Mouse (Mus musculus): ENCODE measurements around the gene Dmrt1.
"Not testable (repeated sequence)": the region's sequence is repeated elsewhere in the genome, so short reads cannot be mapped to it uniquely, and the experiment has no call there.

The Dmrt1 gene

DNA sequence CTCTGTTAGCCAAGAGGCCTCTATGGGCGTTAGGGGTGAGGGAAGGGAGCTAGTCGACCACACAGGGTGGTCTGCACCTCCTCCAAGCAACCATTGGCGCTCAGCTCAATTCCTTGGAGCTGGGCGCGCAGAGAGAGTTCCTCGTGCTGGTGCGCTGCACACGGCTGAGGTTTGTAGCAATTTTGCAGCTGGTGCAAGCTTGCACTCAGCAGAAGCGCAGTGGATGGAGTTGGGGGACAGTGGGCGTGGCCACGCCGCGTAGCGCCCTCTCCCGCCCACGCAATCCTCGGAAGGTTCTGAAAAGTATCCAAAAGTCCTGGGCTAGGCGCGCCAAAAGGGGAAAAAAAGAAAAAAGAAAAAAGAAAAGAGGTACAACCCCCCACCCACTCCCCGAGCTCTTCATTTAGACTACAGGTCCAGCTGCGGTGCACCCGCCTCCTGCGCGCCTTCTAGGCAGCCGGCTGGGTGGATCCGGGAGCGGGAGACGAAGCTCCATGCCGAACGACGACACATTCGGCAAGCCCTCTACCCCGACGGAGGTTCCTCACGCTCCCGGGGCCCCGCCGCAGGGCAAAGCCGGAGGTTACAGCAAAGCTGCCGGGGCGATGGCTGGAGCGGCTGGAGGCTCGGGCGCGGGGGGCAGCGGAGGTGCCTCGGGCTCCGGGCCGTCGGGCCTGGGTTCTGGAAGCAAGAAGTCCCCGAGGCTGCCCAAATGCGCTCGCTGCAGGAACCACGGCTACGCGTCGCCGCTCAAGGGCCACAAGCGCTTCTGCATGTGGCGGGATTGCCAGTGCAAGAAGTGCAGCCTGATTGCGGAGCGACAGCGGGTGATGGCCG, at the start of gene Dmrt1:
Gene Dmrt1, plus strand, starts transcription at position 259 of the 837 bp plus-strand sequence.
- no peak for DNase-seq (ENCODE audit: low spot score)

DNA sequence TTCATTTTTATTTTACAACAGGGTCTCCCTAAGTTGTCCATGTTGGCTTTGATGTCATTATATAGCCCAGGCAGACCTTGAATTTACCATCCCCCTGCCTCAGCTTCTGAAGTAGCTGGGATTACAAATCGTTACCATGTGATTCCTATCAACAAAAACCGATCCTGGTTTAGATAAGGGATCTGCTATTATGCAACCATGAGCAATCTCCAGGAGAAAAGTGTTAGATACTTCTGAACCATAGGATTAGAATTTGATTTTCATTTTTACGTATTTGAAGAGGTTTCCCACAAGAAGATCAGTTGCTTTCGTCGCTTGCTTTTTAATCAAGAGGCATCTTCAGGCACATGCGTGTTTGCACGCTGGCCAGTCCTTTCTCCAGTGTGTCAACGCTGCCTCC, 44.7 kb upstream of the Dmrt1 start:
- no peak for DNase-seq (ENCODE audit: low spot score)

DNA sequence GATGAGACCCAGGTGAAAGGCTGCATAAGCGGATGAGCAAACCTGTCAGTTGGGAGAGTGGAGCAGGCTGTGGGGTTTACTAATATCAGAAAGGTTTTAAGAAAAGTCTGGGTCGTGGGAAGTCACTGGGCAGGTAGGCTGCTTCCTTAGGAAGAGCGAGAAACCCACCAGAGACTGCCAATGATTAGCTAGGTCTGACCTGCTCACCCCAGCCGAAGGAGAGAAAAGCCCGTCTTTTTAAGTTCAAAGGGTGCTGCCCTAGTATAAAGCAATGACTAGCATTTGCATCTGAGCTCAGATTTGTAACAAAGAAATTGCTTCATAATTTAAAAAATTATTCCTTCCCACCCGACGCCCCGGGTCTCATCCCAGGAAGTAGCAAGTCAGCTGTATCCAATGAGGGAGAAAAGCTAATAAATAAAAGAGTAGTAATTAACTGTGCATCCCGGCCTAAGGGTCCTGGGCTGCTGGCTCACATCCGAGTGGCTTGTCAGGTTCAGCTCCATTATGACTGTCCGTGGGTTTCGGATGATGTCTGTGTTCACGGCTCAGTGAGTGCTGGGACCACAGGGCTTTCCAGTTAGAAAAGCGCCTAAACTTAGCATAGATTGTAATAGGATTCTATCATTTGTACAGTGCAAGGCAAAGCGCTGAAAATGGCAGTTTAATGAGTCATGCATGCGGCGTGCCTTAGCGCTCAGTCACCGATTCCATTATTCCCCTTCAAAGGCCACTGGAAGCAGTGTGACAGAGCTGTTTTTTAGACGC, 43.7 kb upstream of the Dmrt1 start:
- no peak for DNase-seq (ENCODE audit: low spot score)

DNA sequence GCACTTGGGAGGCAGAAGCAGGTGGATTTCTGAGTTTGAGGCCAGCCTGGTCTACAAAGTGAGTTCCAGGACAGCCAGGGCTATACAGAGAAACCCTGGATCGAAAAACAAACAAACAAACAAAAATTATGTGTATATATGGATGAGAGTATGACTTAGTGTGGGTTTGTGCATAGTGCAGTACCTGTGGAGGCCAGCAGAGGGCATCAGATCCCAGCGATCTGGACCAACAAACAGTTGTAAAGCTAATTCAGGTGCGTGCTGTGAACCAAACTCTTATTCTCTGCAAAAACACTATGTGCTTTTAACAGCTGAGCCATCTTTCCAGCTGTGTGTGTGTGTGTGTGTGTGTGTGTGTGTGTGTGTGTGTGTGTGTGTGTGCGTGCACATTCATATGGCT, 29.6 kb upstream of the Dmrt1 start:
- not testable (repeated sequence) for DNase-seq (ENCODE audit: low spot score)

DNA sequence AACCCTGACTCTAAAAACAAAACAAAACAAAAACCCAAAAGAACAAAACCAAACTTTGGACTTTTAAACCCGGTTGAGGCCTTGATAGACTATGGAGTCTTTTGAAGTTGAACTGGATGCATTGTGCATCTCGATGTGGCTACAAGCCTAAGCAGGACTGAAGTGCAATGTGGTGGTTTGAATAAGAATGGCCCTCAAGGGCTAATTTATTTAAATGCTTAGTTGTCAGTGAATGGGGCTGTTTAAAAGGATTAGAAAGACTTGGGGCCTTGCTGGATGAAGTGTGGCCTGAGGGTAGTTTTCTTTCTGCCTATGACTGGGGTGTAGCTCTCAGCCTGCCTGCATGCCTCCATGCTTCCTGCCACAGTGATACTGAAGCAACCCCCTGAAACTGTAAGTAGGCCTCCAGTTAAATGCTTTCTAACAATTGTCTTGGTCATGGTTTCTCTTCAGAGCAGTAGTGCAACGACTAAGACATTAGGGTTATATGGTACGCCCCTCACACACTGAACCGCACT, 26.2 kb upstream of the Dmrt1 start:
- no peak for DNase-seq (ENCODE audit: low spot score)

DNA sequence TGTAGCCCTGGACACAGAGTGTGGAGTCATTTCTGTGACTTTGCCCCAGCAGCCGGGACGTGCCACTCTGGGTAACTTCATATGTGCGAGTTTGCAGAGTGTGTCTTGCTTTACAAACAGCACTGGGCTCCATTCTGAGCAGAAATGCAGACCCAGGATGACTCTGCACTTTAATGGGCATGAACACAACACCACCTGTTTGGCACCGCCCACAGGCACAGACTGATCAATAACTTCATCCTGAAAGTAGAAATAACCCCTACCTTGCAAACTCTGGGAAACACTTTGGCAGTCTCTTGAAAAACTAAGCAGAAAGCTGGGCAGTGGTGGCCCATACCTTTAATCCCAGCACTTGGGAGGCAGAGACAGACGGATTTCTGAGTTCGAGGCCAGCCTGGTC, 24.6 kb upstream of the Dmrt1 start:
- DNase-seq (ENCODE audit: low spot score): no peak

DNA sequence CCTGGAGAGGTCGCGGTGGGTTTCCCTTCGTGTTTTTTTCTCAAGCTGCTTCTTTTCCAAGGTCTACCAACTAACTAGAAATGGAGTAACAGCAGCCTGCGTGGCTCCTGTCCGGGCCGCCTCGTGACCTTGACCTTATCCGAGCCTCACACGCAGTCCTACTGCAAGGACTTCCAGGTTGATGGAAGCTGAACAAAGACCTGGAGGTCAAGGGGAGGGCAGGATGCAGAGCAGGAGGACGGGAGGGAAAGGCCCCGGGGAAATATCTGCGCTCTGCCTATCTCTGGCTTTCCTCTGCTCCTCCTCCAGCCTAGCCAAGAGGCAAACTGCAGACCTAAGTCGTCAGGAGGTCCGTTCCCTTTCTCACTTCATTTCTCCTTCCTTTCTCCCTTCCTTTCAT, 18.9 kb upstream of the Dmrt1 start:
- no peak for DNase-seq (ENCODE audit: low spot score)

DNA sequence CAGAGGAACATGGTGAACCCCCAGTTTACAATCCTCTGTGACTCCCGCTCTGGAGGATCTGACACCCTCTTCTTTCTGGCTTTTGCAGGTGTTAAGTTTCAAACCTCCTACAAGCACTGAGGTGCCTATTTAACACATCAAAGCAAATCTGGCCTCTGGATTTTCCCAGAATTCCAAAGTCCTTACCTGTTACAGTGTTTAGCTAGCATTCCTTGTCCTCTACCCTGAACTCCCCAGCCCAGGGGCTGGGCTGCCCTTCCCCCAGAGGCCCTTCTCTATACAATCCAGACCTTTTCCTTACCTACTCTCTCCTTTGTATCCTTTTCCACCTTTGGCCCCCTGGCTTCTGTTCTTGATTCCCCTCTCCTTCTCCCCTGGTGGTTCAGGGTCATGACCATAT, 18.1 kb upstream of the Dmrt1 start:
- DNase-seq (ENCODE audit: low spot score): no peak

DNA sequence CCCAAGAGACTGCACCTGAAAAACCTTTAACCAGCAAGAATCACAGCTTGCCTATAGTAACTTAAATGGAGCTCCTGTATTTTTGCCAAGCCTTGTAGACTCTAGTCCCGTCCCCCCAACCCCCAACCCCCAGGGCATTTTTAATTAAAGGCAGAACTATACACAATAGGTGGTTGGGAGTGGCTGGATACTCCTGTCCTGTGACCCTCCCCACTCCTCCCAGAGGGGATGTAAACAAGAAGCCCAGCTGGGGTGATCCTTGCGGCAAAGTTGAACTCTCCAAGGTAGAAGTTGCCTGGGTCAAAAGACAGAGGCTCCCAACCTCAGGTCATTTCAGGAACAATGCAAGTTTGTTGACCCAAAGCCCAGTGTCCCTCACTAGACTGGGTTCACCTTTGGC, 16.9 kb upstream of the Dmrt1 start:
- DNase-seq (ENCODE audit: low spot score): no peak

DNA sequence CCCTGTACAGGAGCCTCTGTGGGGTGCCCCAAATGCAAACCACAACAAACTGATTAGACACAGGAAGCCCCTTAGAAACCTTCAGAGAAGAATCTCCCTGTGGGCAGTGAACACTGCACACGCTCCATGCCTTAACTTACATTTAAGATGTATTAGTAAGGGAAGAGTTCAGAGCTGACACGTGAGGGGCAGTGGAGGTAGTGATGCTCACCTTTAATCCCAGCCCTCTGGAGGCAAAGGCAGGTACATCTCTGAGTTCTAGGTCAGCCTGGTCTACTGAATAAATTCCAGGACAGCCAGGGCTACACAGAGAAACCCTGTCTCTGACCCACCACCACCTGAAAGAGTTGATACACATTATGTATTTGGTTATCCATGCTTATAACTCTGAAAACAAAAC, 15.9 kb upstream of the Dmrt1 start:
- DNase-seq (ENCODE audit: low spot score): no peak

DNA sequence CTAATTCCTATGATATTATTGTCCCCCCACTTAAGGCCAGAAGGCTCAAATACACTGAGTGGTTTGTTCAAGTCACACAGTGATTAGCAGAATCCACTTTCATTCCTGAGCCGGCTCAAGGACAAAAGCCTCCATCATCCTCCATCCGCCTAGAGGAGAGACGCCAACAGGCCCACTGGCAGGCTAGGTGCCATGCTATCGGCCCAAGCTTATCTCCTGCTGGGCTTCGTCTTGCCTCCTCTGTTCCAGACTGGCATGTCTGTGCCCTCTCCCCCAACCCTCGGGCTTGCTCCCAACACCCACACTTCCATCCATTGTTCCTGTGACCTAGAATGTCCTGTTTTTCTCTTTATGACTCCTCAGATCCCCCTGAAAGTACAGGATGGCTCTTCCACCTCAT, 8.0 kb upstream of the Dmrt1 start:
- no peak for DNase-seq (ENCODE audit: low spot score)

DNA sequence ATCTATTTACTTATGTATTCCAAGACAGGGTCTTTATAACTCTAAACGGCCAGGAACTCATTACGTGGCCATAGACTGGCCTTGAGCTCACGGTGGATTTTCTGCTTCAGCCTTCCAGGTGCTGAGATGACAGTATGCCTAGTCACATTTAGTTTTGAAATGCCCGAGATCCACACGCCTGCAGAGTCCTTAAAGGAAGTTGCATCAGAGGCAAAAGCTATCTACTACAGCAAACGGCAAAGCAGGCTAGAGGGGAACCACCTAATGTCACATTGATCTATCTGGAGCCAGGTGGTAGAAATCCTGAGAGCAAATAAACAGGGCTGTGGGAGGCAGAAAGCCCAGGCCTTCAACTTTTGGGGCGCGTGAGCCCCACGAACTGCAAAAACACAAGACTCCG, 540 bp upstream of the Dmrt1 start:
- DNase-seq (ENCODE audit: low spot score): no peak

DNA sequence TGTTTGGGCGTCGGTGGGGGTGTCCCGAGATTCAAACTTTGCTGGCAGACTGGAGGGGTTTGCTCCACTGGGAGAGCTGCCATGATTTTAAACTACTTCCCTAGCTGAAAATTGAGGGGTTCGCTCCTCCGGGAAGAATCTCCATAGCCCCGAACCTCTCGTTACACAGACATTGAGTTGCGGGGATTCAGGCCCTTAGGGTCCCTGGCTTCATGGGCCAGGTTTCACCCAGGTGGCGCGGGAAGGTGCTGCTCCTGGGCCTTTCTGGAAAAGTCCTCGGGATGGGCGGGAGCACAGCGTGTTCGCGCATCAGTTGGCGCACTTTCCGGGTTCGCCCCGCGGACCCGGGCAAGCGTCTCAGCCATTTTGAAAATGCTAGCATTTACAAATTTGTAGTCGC, 1.2 kb downstream of the Dmrt1 start:
- DNase-seq (ENCODE audit: low spot score): no peak

DNA sequence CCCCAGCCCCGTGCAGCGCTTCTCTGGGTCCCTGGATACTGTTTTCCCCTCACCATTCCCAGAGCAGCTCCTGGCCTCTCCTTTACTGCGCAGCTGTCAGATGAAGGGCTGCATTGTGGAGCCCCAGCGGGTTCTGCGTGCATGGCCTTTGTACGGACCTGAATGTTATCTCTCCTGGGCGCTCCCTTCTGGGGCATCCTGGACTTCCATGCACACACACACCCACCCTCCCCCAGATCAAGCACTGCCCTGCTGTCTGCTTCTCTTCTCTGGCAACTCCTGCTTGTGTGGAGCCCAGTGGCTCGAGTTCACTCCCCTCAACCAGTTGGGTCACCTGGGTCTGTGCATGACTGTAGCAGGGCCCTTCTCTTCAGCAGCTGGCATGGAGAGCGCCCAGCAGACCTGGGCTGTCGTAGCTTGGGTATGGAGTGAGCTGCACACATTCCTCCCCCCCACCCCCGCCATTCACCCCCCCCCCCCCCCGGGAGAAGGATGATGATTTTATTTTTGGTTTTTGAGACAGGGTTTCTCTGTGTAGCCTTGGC, 9.6 kb downstream of the Dmrt1 start:
- DNase-seq (ENCODE audit: low spot score): no peak

DNA sequence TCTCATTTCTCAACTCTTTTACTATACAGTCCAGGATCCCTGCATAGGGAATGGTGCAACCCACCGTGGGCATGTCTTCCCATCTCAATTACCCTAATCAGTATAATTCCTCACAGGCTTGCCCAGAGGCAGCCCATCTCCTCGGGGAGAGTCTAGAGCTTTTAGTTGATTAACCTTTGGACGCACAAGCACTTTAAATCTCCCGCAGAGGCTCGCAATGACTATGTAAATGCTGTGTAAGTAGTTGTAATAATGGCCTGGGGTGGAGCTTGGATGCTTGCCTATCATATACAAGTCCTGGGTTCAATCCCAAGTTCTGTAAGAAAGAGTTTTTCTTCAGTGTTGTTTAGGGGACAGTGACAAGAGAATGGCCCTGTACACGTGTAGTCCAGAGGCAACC, 18.7 kb downstream of the Dmrt1 start:
- DNase-seq (ENCODE audit: low spot score): no peak

DNA sequence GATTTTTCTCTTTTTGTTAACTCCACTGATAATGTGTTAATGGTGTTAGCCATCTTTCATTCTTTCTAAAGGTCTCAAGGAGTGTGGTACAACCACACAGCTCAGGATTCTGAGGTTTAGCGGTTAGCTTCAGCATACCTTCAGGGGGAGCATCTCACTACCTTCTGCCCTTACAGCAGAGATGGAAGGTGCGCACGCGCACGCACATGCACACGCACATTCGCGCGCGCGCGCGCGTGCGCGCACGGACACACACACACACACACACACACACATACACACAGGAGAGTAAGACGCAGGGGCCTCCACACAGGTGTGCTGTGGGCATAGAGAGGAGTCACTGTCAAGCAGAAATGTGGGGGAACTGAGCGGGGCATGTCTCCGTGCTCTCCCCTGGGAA, 20.3 kb downstream of the Dmrt1 start:
- no peak for DNase-seq (ENCODE audit: low spot score)

DNA sequence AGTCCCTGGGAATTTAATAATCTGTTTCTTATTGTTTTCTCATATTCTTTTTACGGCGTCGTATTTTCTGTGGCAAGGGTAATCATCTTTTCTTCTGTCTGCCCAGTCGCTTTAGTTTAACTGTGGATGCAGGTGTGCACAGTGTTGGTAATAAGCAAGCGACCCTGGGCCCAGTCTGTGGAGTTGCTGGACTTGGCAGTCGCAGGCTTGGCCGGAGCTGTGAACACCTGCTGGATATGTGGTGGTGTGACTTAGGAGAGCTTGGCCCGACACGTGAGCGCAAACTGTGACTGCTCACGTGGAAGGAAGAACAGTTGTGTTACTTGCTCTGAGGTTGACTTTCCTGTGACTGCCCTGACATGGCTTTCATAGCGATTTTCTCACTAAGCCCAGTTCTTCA, 24.3 kb downstream of the Dmrt1 start:
- no peak for DNase-seq (ENCODE audit: low spot score)

DNA sequence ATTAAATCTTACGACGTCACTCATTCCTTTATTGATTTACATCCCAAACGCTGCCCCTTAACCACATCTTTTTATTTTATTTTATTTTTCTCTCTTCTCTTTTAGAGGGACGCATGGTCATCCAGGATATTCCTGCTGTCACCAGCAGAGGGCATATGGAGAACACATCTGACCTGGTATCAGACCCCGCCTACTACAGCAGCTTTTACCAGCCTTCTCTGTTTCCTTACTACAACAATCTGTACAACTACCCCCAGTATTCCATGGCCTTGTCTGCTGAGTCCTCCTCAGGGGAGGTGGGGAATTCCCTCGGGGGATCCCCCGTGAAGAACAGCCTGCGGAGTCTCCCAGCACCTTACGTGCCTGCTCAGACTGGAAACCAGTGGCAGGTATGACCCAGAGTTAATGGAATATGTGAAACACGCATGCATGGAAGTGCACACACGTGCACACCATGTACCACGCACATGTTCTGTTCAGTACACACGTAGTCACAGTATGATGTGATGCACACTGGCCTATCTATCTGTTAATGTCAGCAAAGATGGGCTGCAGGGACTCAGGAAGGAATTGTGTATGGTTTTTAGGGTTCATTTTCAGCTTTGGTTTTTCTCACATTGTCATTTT, 40.4 kb downstream of the Dmrt1 start:
- no peak for DNase-seq (ENCODE audit: low spot score)

DNA sequence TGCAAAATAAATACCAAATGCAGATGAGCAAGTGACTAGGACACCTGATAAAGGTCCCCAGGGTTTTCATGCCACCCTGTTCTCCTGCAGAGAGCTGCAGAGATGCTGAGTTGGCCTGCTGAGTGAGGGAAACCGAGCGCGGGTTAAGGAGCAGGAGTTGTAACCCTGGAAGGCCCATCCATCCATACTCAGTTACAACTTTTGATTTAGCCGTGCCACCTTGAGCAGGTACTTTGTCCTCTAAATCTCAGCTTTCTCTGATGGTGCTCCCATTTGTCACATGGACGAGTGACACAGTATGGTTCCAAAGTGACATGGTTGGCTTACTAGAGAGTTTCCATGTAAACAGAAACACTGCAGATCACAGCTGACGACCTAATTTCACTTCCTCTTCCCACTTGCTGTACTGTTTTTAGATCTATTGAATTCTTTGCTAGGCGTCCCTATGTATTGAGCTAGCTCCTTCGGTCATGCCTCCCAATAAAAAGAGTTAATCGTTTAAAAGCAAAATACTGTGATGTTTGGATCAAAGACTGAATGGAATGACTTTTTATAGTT, 41.7 kb downstream of the Dmrt1 start:
- DNase-seq (ENCODE audit: low spot score): no peak

DNA sequence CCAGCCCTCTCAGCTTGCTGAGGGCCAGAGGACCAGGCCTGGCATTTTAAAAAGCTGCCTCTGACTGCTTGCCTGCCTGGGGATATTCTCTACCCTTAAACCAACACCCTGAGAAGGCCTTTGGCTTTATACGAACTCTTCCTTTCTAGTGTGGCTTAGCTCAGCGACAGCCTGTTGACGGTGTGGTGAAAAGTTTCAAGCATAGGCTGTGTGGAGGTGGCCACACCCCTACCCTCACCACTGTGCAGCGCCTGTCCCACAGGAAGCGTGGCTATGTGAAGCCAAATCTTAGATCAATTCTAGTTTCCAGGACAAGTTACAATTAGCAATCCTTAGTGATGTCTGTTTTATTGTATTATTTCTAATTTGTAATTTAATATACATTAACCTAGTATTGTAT, 44.9 kb downstream of the Dmrt1 start:
- DNase-seq (ENCODE audit: low spot score): no peak

DNA sequence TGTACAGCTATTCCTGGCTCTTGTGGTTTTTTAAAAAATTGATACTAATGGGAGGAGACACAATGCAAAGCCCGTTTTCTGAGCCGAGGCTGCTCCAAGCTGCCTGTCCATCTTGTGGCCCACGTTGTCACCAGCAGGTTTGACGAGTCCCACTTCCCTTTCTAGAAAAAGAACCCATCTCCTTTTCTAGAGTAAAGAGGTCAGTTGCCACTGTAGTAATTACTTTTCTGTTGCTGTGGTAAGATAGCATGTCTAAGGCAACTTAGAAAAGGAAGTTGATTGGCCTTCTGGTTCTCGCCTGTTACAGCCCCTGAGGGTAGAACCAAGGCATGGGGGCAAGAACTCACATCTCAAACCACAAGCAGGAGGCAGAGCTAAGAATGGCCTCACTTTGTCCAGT, 45.6 kb downstream of the Dmrt1 start:
- DNase-seq (ENCODE audit: low spot score): no peak

DNA sequence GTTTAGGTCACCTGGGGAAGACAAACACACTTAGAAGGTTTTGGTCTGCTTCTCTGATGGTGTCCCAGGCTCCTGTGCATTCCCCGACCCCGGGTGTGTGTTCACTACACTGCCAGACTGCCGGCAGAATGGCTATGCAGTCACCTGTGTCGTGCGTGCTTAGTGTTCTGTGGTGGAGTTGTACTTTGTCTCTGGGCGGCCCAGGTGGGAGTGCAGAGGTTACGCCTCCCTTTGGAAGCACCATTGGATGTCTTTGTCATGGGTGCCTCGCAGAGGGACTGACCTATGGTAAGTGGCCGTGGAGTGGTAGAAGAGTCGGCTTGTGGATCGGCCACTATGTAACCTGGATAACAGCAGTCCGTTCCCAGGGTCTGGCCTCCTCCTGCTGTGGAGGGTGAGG, 59.0 kb downstream of the Dmrt1 start:
- no peak for DNase-seq (ENCODE audit: low spot score)
